Mouse (Mus musculus): ENCODE measurements at regions not wholly inside any gene's neighbourhood (a gene's known extent, or its start where the extent isn't known, plus 50 kb on each side); places are given as distances from the start of the nearest gene placed in this dataset.

DNA sequence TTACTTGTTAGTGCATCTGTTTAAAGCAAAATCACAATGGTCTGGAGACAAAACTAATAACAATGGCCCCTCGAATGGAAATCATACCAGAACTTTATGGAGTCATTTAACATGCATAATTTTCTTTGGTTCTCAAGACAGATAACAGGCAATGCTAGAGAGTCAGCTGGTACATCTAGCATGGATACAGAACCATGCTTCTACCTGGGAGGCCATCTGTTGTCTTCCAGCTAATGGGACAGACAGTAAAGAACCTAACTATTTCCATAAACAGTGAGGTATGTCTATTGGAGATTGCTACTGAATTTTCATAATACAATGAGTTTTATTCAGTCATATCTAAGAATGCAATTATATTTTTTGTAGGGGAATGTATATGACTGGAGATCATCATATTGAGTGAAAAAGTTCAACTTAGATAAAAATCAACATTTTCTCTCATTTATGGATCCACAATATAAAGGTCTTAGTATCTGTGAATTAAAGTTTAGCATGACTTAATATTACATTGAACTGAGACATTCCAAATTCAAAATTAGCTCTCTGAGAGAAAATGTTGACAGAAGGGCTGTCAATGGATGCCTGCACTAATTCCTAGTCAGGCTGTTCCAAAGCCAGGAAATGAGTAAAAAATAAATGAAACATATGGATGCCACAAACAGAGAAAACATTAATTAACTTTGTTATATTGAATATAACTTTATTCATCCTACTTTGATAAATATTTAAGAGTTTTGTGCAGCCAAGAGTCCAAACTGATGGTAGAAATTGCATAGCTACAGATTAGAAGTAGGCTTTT, 500.3 kb upstream of the Syt1 start:
- DNase-seq (ENCODE audit: low spot score), result no peak
- H3K9me3 ChIP-seq, result no peaks in the 10 kb centered on the region
- no peak overlapping the region for H3K4me3 ChIP-seq
- WGBS, result 64% methylated on average over 1 of the region's 1 CpGs
- H3K4me1 ChIP-seq (replicated peaks), result no peaks in the 10 kb centered on the region
- H3K27me3 ChIP-seq (ENCODE audit: insufficient read depth, poor library complexity, severe bottlenecking), result no peaks in the 10 kb centered on the region
- no peaks in the 10 kb centered on the region for H3K36me3 ChIP-seq
- H3K27ac ChIP-seq, result no peak overlapping the region

- H3K9me3 ChIP-seq, result no peaks in the 10 kb centered on the region
- H3K27ac ChIP-seq, result no peak overlapping the region
- no peaks in the 10 kb centered on the region for H3K36me3 ChIP-seq
- no peaks in the 10 kb centered on the region for H3K27me3 ChIP-seq (ENCODE audit: insufficient read depth, poor library complexity, severe bottlenecking)
- DNase-seq (ENCODE audit: low spot score), result no peak
- no peak overlapping the region for H3K4me3 ChIP-seq
- no peaks in the 10 kb centered on the region for H3K4me1 ChIP-seq (replicated peaks)
- WGBS, result 86% methylated on average over 1 of the region's 1 CpGs
Measured at GRCm38 (mm10) chr10:109508553-109508952, 497.8 kb upstream of the Syt1 start.

- Histone ChIP-seq H3K9me3 (no peaks in the 10 kb centered on the region), H3K4me1 (replicated peaks) (no peaks in the 10 kb centered on the region), H3K27ac (no peak overlapping the region), H3K36me3 (no peaks in the 10 kb centered on the region), H3K27me3 (ENCODE audit: insufficient read depth, poor library complexity, severe bottlenecking) (no peaks in the 10 kb centered on the region), H3K4me3 (no peak overlapping the region)
- no peak for DNase-seq (ENCODE audit: low spot score)
- WGBS, result 76% methylated on average over 3 of the region's 3 CpGs
Measured at GRCm38 (mm10) chr10:109507228-109507627, 496.4 kb upstream of the Syt1 start.

GRCm38 (mm10) chr10:109504683-109505082, 493.9 kb upstream of the Syt1 start:
- DNase-seq (ENCODE audit: low spot score), result no peak
- H3K36me3 ChIP-seq, result no peaks in the 10 kb centered on the region
- no peak overlapping the region for H3K27ac ChIP-seq
- no peaks in the 10 kb centered on the region for H3K9me3 ChIP-seq
- H3K4me1 ChIP-seq (replicated peaks), result no peaks in the 10 kb centered on the region
- H3K27me3 ChIP-seq (ENCODE audit: insufficient read depth, poor library complexity, severe bottlenecking), result no peaks in the 10 kb centered on the region
- 54% methylated on average over 4 of the region's 4 CpGs for WGBS
- H3K4me3 ChIP-seq, result no peak overlapping the region

DNA sequence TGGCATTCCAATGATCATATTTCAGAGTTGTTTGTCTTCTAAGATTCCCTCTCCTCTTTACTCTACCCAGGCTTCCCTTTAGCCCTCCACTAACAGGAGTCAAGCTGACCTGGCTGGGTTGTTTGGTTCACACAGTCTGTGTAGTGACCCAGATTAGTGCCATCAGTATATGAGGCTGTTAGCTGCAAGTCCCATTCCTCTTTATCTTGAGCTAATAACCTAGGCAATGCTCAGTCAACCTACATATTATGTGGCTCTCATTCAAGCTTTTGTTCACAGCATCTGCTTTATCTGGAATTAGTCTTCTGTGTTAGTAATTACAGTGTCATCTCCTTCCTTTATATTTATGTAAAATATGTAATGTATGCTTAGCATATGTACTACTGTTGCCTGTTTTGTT, 490.1 kb upstream of the Syt1 start:
- Histone ChIP-seq H3K9me3 (no peaks in the 10 kb centered on the region), H3K27ac (no peak overlapping the region), H3K27me3 (ENCODE audit: insufficient read depth, poor library complexity, severe bottlenecking) (no peaks in the 10 kb centered on the region), H3K4me3 (no peak overlapping the region), H3K4me1 (replicated peaks) (no peaks in the 10 kb centered on the region), H3K36me3 (no peaks in the 10 kb centered on the region)
- no peak for DNase-seq (ENCODE audit: low spot score)

DNA sequence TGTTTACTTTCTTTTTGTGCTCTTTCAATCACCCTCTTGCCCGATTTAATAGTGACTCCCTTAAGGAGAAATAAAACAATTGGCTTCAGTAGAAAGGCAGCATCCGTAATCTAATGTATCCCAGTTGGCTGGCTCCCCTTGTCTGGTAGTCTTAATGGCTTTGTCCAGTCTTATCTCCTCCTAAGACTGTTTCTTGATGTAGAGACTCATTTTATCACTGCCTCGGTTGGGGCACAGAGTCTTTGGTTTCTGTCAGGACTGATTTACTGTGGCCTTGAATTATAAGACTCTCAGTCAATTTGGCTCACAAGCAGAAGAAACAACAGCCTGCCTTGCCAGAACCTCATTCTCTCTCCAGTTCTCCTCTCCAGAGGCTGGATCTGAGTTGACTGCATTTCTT, 487.5 kb upstream of the Syt1 start:
- no peak for DNase-seq (ENCODE audit: low spot score)
- Histone ChIP-seq H3K9me3 (no peaks in the 10 kb centered on the region), H3K27me3 (ENCODE audit: insufficient read depth, poor library complexity, severe bottlenecking) (no peaks in the 10 kb centered on the region), H3K4me3 (no peak overlapping the region), H3K4me1 (replicated peaks) (no peaks in the 10 kb centered on the region), H3K27ac (no peak overlapping the region), H3K36me3 (no peaks in the 10 kb centered on the region)
- WGBS, result 77% methylated on average over 3 of the region's 3 CpGs

GRCm38 (mm10) chr10:109496161-109496560, 485.4 kb upstream of the Syt1 start:
- Histone ChIP-seq H3K4me1 (replicated peaks) (no peaks in the 10 kb centered on the region), H3K9me3 (no peaks in the 10 kb centered on the region), H3K4me3 (no peak overlapping the region), H3K27me3 (ENCODE audit: insufficient read depth, poor library complexity, severe bottlenecking) (no peaks in the 10 kb centered on the region), H3K27ac (no peak overlapping the region), H3K36me3 (no peaks in the 10 kb centered on the region)
- DNase-seq (ENCODE audit: low spot score), result peak; percentile 7
- WGBS, result 83% methylated on average over 10 of the region's 10 CpGs

GRCm38 (mm10) chr10:109490765-109491164, 480.0 kb upstream of the Syt1 start:
- no peak overlapping the region for H3K27ac ChIP-seq
- WGBS, result 82% methylated on average over 4 of the region's 4 CpGs
- no peak for DNase-seq (ENCODE audit: low spot score)

GRCm38 (mm10) chr10:109488000-109488399, 477.2 kb upstream of the Syt1 start:
- Histone ChIP-seq H3K36me3 (no peaks in the 10 kb centered on the region), H3K4me3 (no peak overlapping the region), H3K27ac (no peak overlapping the region), H3K4me1 (replicated peaks) (no peaks in the 10 kb centered on the region), H3K9me3 (no peaks in the 10 kb centered on the region), H3K27me3 (ENCODE audit: insufficient read depth, poor library complexity, severe bottlenecking) (no peaks in the 10 kb centered on the region)
- DNase-seq (ENCODE audit: low spot score), result no peak
- 96% methylated on average over 1 of the region's 1 CpGs for WGBS

More at GRCm38 (mm10) chr10:109490765-109491164, 480.0 kb upstream of the Syt1 start:
- Histone ChIP-seq H3K4me1 (replicated peaks) (no peaks in the 10 kb centered on the region), H3K27me3 (ENCODE audit: insufficient read depth, poor library complexity, severe bottlenecking) (no peaks in the 10 kb centered on the region), H3K4me3 (no peak overlapping the region), H3K9me3 (no peaks in the 10 kb centered on the region), H3K36me3 (no peaks in the 10 kb centered on the region)

- DNase-seq (ENCODE audit: low spot score), result no peak
- H3K36me3 ChIP-seq, result no peaks in the 10 kb centered on the region
- no peaks in the 10 kb centered on the region for H3K4me1 ChIP-seq (replicated peaks)
- H3K27ac ChIP-seq, result no peak overlapping the region
- H3K27me3 ChIP-seq (ENCODE audit: insufficient read depth, poor library complexity, severe bottlenecking), result no peaks in the 10 kb centered on the region
- no peaks in the 10 kb centered on the region for H3K9me3 ChIP-seq
- WGBS, result 87% methylated on average over 7 of the region's 7 CpGs
- no peak overlapping the region for H3K4me3 ChIP-seq
Measured at GRCm38 (mm10) chr10:109486917-109487604, 476.3 kb upstream of the Syt1 start.

- H3K27ac ChIP-seq, result no peak overlapping the region
- no peaks in the 10 kb centered on the region for H3K36me3 ChIP-seq
- no peaks in the 10 kb centered on the region for H3K27me3 ChIP-seq (ENCODE audit: insufficient read depth, poor library complexity, severe bottlenecking)
- no peak overlapping the region for H3K4me3 ChIP-seq
- no peak for DNase-seq (ENCODE audit: low spot score)
- no peaks in the 10 kb centered on the region for H3K9me3 ChIP-seq
- H3K4me1 ChIP-seq (replicated peaks), result no peaks in the 10 kb centered on the region
Measured at GRCm38 (mm10) chr10:109480551-109480950, 469.8 kb upstream of the Syt1 start.

DNA sequence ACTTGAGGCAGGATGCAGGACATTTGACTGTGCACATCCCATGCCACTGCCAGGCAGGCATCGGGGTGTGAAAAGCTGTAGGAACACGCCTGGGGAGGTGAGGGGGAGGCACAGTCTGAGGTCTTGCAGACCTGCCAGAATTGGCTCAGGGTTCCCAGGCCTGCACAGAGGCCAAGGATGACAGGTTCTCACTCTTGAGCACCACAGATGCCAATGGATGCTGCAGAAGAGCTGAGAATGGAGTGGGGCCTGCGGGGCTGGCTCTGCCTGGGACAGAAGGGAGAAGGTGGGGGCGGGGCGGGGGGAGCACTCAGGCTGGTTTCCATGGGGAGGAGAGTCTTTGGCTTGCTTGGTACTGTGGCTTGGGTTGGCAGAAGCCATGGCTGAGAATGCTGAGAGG, 469.2 kb upstream of the Syt1 start:
- H3K9me3 ChIP-seq, result no peaks in the 10 kb centered on the region
- no peak overlapping the region for H3K4me3 ChIP-seq
- DNase-seq (ENCODE audit: low spot score), result no peak
- no peak overlapping the region for H3K27ac ChIP-seq
- no peaks in the 10 kb centered on the region for H3K36me3 ChIP-seq
- H3K27me3 ChIP-seq (ENCODE audit: insufficient read depth, poor library complexity, severe bottlenecking), result no peaks in the 10 kb centered on the region
- H3K4me1 ChIP-seq (replicated peaks), result no peaks in the 10 kb centered on the region
- WGBS, result 71% methylated on average over 5 of the region's 5 CpGs

- no peaks in the 10 kb centered on the region for H3K9me3 ChIP-seq
- WGBS, result 86% methylated on average over 3 of the region's 3 CpGs
- no peak for DNase-seq (ENCODE audit: low spot score)
- no peaks in the 10 kb centered on the region for H3K4me1 ChIP-seq (replicated peaks)
- H3K27ac ChIP-seq, result no peak overlapping the region
- no peak overlapping the region for H3K4me3 ChIP-seq
- H3K27me3 ChIP-seq (ENCODE audit: insufficient read depth, poor library complexity, severe bottlenecking), result no peaks in the 10 kb centered on the region
- no peaks in the 10 kb centered on the region for H3K36me3 ChIP-seq
Measured at GRCm38 (mm10) chr10:109466516-109466915, 455.7 kb upstream of the Syt1 start.
